Mouse (Mus musculus): ENCODE results near the gene Inava. TPM values are rescaled to one million over a fixed set of nuclear protein-coding genes. Genes with fewer than 3 reads are reported as not detected.

The Inava gene
- polyA plus RNA-seq (2015; fragmentation: Nextera tagmentation; extraction: Ambion mirVana) = 2.2 and 2.3 TPM in 2 replicates

GRCm38 (mm10) chr1:136233892-136234594 lies at the start of gene Inava:
Inava (minus strand) TSS chr1:136234264.
- Histone ChIP-seq H3K4me3 (peak within 1 kb of the TSS; percentile 59), H3K36me3 (replicated peaks) (no peaks in the 10 kb centered on the region), H3K4me2 (peak within 1 kb of the TSS; percentile 84), H3K9me3 (no peaks in the 10 kb centered on the region), H3K27me3 (replicated peaks) (0 out of 2 replicates have a peak, but pooled peaks cover 4% of the 10 kb centered on the region), H3K27ac (0 out of 2 replicates have a peak within 1 kb of the TSS, but pooled peaks have one; percentile 43), H3K4me1 (peaks cover 50% of the 10 kb centered on the region), H3K9ac (peak within 1 kb of the TSS; percentile 56)
- peak; percentile 83 for ATAC-seq (replicated peaks)
- WGBS = 0% methylated on average over 39 of the region's 51 CpGs

GRCm38 (mm10) chr1:136277366-136277765 lies 43.3 kb upstream of the Inava start:
- H3K36me3 ChIP-seq (replicated peaks) = peaks cover 67% of the 10 kb centered on the region
- no peaks in the 10 kb centered on the region for H3K27me3 ChIP-seq (replicated peaks)
- H3K4me1 ChIP-seq = no peaks in the 10 kb centered on the region
- H3K4me3 ChIP-seq = no peak overlapping the region
- no peak overlapping the region for H3K4me2 ChIP-seq
- H3K9ac ChIP-seq = no peak overlapping the region
- ATAC-seq (replicated peaks) = no peak
- WGBS = 89% methylated on average over 8 of the region's 8 CpGs
- no peaks in the 10 kb centered on the region for H3K9me3 ChIP-seq
- no peak overlapping the region for H3K27ac ChIP-seq

GRCm38 (mm10) chr1:136268224-136268623 lies 34.2 kb upstream of the Inava start:
- Histone ChIP-seq H3K4me1 (no peaks in the 10 kb centered on the region), H3K4me2 (no peak overlapping the region), H3K27ac (no peak overlapping the region), H3K27me3 (replicated peaks) (0 out of 2 replicates have a peak, but pooled peaks cover 6% of the 10 kb centered on the region), H3K36me3 (replicated peaks) (peaks cover 23% of the 10 kb centered on the region), H3K9me3 (no peaks in the 10 kb centered on the region), H3K4me3 (no peak overlapping the region), H3K9ac (no peak overlapping the region)
- ATAC-seq (replicated peaks) = no peak
- 26% methylated on average over 7 of the region's 7 CpGs for WGBS

- Histone ChIP-seq H3K27me3 (replicated peaks) (peaks cover 24% of the 10 kb centered on the region), H3K4me3 (no peak overlapping the region), H3K4me1 (no peaks in the 10 kb centered on the region; the same call in 1 of the 2 replicates), H3K9me3 (no peaks in the 10 kb centered on the region), H3K36me3 (replicated peaks) (peaks cover 8% of the 10 kb centered on the region), H3K27ac (no peak overlapping the region), H3K9ac (no peak overlapping the region), H3K4me2 (no peak overlapping the region)
- no peak for ATAC-seq (replicated peaks)
- 77% methylated on average over 6 of the region's 6 CpGs for WGBS
Observed at GRCm38 (mm10) chr1:136266127-136266526, 32.1 kb upstream of the Inava start.

- 79% methylated on average over 5 of the region's 5 CpGs for WGBS
- peaks cover 44% of the 10 kb centered on the region for H3K27me3 ChIP-seq (replicated peaks)
- ATAC-seq (replicated peaks) = no peak
Observed at GRCm38 (mm10) chr1:136263355-136263754, 29.3 kb upstream of the Inava start.

GRCm38 (mm10) chr1:136260635-136261238 lies 26.7 kb upstream of the Inava start, which contains the start of gene Gpr25:
Gpr25 (minus strand) TSS chr1:136260873.
- Histone ChIP-seq H3K4me3 (peak within 1 kb of the TSS; percentile 57), H3K4me1 (peaks cover 16% of the 10 kb centered on the region), H3K36me3 (replicated peaks) (no peaks in the 10 kb centered on the region), H3K4me2 (peak within 1 kb of the TSS; percentile 93), H3K27me3 (replicated peaks) (peaks cover 58% of the 10 kb centered on the region), H3K9ac (peak within 1 kb of the TSS; percentile 59), H3K27ac (peak within 1 kb of the TSS; percentile 66), H3K9me3 (no peaks in the 10 kb centered on the region)
- ATAC-seq (replicated peaks) = peak; percentile 67
- WGBS = 8% methylated on average over 28 of the region's 28 CpGs

More at GRCm38 (mm10) chr1:136263355-136263754, 29.3 kb upstream of the Inava start:
- Histone ChIP-seq H3K9ac (no peak overlapping the region), H3K9me3 (no peaks in the 10 kb centered on the region), H3K4me1 (peaks cover 16% of the 10 kb centered on the region), H3K4me3 (no peak overlapping the region), H3K36me3 (replicated peaks) (no peaks in the 10 kb centered on the region), H3K27ac (no peak overlapping the region), H3K4me2 (no peak overlapping the region)

GRCm38 (mm10) chr1:136259893-136260634 lies 26.0 kb upstream of the Inava start:
- H3K9me3 ChIP-seq = no peaks in the 10 kb centered on the region
- H3K27me3 ChIP-seq (replicated peaks) = peaks cover 55% of the 10 kb centered on the region
- H3K27ac ChIP-seq = peak overlapping the region; percentile 66
- ATAC-seq (replicated peaks) = peak; percentile 88
- no peaks in the 10 kb centered on the region for H3K36me3 ChIP-seq (replicated peaks)
- H3K4me2 ChIP-seq = peak overlapping the region; percentile 93
- WGBS = under 1% methylated on average over 93 of the region's 95 CpGs
- H3K4me1 ChIP-seq = peaks cover 16% of the 10 kb centered on the region
- peak overlapping the region; percentile 57 for H3K4me3 ChIP-seq
- H3K9ac ChIP-seq = peak overlapping the region; percentile 59

GRCm38 (mm10) chr1:136259543-136259892 lies 25.5 kb upstream of the Inava start:
- no peak; the same call in 1 of the 2 replicates for ATAC-seq (replicated peaks)
- peak overlapping the region; percentile 93 for H3K4me2 ChIP-seq
- WGBS = 2% methylated on average over 16 of the region's 16 CpGs
- peak overlapping the region; percentile 59 for H3K9ac ChIP-seq
- no peaks in the 10 kb centered on the region for H3K36me3 ChIP-seq (replicated peaks)
- H3K4me1 ChIP-seq = peaks cover 16% of the 10 kb centered on the region
- peak overlapping the region; percentile 57 for H3K4me3 ChIP-seq
- H3K27ac ChIP-seq = peak overlapping the region; percentile 66; the same call in 1 of the 2 replicates
- H3K9me3 ChIP-seq = no peaks in the 10 kb centered on the region
- peaks cover 54% of the 10 kb centered on the region for H3K27me3 ChIP-seq (replicated peaks)

GRCm38 (mm10) chr1:136258495-136258894 lies 24.4 kb upstream of the Inava start:
- no peaks in the 10 kb centered on the region for H3K36me3 ChIP-seq (replicated peaks)
- no peak overlapping the region for H3K4me3 ChIP-seq
- no peak overlapping the region for H3K9ac ChIP-seq
- ATAC-seq (replicated peaks) = no peak
- H3K9me3 ChIP-seq = no peaks in the 10 kb centered on the region
- H3K27ac ChIP-seq = no peak overlapping the region
- peaks cover 16% of the 10 kb centered on the region for H3K4me1 ChIP-seq
- 72% methylated on average over 9 of the region's 9 CpGs for WGBS
- no peak overlapping the region for H3K4me2 ChIP-seq
- peaks cover 52% of the 10 kb centered on the region for H3K27me3 ChIP-seq (replicated peaks)

- H3K9ac ChIP-seq = no peak overlapping the region
- peaks cover 12% of the 10 kb centered on the region for H3K4me1 ChIP-seq
- ATAC-seq (replicated peaks) = no peak
- H3K36me3 ChIP-seq (replicated peaks) = no peaks in the 10 kb centered on the region
- no peak overlapping the region for H3K4me3 ChIP-seq
- H3K4me2 ChIP-seq = no peak overlapping the region
- H3K27ac ChIP-seq = no peak overlapping the region
- peaks cover 30% of the 10 kb centered on the region for H3K27me3 ChIP-seq (replicated peaks)
- H3K9me3 ChIP-seq = no peaks in the 10 kb centered on the region
- whole genome bisulfite sequencing = 55% methylated on average over 8 of the region's 8 CpGs
Observed at GRCm38 (mm10) chr1:136255657-136256056, 21.6 kb upstream of the Inava start.

- H3K36me3 ChIP-seq (replicated peaks) = no peaks in the 10 kb centered on the region
- H3K27ac ChIP-seq = no peak overlapping the region
- H3K9me3 ChIP-seq = no peaks in the 10 kb centered on the region
- no peak overlapping the region for H3K9ac ChIP-seq
- WGBS = 41% methylated on average over 6 of the region's 6 CpGs
- H3K4me1 ChIP-seq = peaks cover 9% of the 10 kb centered on the region
- peaks cover 30% of the 10 kb centered on the region for H3K27me3 ChIP-seq (replicated peaks)
- H3K4me3 ChIP-seq = no peak overlapping the region
- ATAC-seq (replicated peaks) = no peak
- H3K4me2 ChIP-seq = no peak overlapping the region
Observed at GRCm38 (mm10) chr1:136255174-136255573, 21.1 kb upstream of the Inava start.

GRCm38 (mm10) chr1:136254503-136255065 lies 20.5 kb upstream of the Inava start:
- H3K4me2 ChIP-seq = no peak overlapping the region
- H3K27ac ChIP-seq = no peak overlapping the region
- no peak overlapping the region for H3K9ac ChIP-seq
- peaks cover 4% of the 10 kb centered on the region for H3K4me1 ChIP-seq
- no peak overlapping the region for H3K4me3 ChIP-seq
- no peaks in the 10 kb centered on the region for H3K36me3 ChIP-seq (replicated peaks)
- no peak for ATAC-seq (replicated peaks)
- H3K9me3 ChIP-seq = no peaks in the 10 kb centered on the region
- 87% methylated on average over 10 of the region's 10 CpGs for WGBS
- peaks cover 25% of the 10 kb centered on the region for H3K27me3 ChIP-seq (replicated peaks)

All from midbrain, embryonic 15.5 days (tissue).